Mouse (Mus musculus): ENCODE measurements at regions not wholly inside any gene's neighbourhood (a gene's known extent, or its start where the extent isn't known, plus 50 kb on each side); places are given as distances from the start of the nearest gene placed in this dataset.

GRCm38 (mm10) chr16:92930103-92930502, 104.2 kb upstream of the Runx1 start:
- 74% methylated on average over 4 of the region's 4 CpGs for WGBS
- Histone ChIP-seq H3K4me2 (no peak overlapping the region), H3K9me3 (no peaks in the 10 kb centered on the region), H3K36me3 (no peaks in the 10 kb centered on the region), H3K27me3 (peaks cover 16% of the 10 kb centered on the region), H3K4me1 (peaks cover 31% of the 10 kb centered on the region), H3K27ac (no peak overlapping the region), H3K4me3 (no peak overlapping the region), H3K9ac (no peak overlapping the region)
- no peak for ATAC-seq (ENCODE audit: insufficient number of reproducible peaks, insufficient read depth, low FRiP score, low TSS enrichment, low read depth)

- WGBS = 19% methylated on average over 7 of the region's 7 CpGs
- H3K27ac ChIP-seq = no peak overlapping the region
- no peak overlapping the region for H3K4me3 ChIP-seq
- no peaks in the 10 kb centered on the region for H3K36me3 ChIP-seq
- no peak overlapping the region for H3K9ac ChIP-seq
- peaks cover 31% of the 10 kb centered on the region for H3K4me1 ChIP-seq
- H3K4me2 ChIP-seq = peak overlapping the region; percentile 5; the same call in 1 of the 2 replicates
- H3K9me3 ChIP-seq = no peaks in the 10 kb centered on the region
- H3K27me3 ChIP-seq = peaks cover 16% of the 10 kb centered on the region
- peak; percentile 62; the same call in 1 of the 2 replicates for ATAC-seq (ENCODE audit: insufficient number of reproducible peaks, insufficient read depth, low FRiP score, low TSS enrichment, low read depth)
Observed at GRCm38 (mm10) chr16:92928201-92928600, 102.3 kb upstream of the Runx1 start.

GRCm38 (mm10) chr16:92927662-92928061, 101.7 kb upstream of the Runx1 start:
- no peak overlapping the region for H3K4me3 ChIP-seq
- H3K4me1 ChIP-seq = peaks cover 31% of the 10 kb centered on the region
- H3K36me3 ChIP-seq = no peaks in the 10 kb centered on the region
- peaks cover 16% of the 10 kb centered on the region for H3K27me3 ChIP-seq
- no peak overlapping the region for H3K9ac ChIP-seq
- WGBS = 14% methylated on average over 2 of the region's 2 CpGs
- H3K27ac ChIP-seq = no peak overlapping the region
- no peaks in the 10 kb centered on the region for H3K9me3 ChIP-seq
- peak overlapping the region; percentile 5; the same call in 1 of the 2 replicates for H3K4me2 ChIP-seq
- ATAC-seq (ENCODE audit: insufficient number of reproducible peaks, insufficient read depth, low FRiP score, low TSS enrichment, low read depth) = no peak

GRCm38 (mm10) chr16:92926853-92927252, 100.9 kb upstream of the Runx1 start:
- Histone ChIP-seq H3K4me3 (no peak overlapping the region), H3K27ac (no peak overlapping the region), H3K4me1 (peaks cover 32% of the 10 kb centered on the region), H3K4me2 (no peak overlapping the region), H3K9me3 (no peaks in the 10 kb centered on the region), H3K9ac (no peak overlapping the region), H3K27me3 (peaks cover 16% of the 10 kb centered on the region), H3K36me3 (no peaks in the 10 kb centered on the region)
- ATAC-seq (ENCODE audit: insufficient number of reproducible peaks, insufficient read depth, low FRiP score, low TSS enrichment, low read depth) = no peak
- 66% methylated on average over 5 of the region's 5 CpGs for WGBS

GRCm38 (mm10) chr16:92920947-92921346, 95.0 kb upstream of the Runx1 start:
- WGBS = 83% methylated on average over 4 of the region's 4 CpGs
- no peaks in the 10 kb centered on the region for H3K36me3 ChIP-seq
- peaks cover 4% of the 10 kb centered on the region; the same call in 1 of the 2 replicates for H3K27me3 ChIP-seq
- no peak overlapping the region for H3K4me2 ChIP-seq
- H3K4me1 ChIP-seq = peaks cover 10% of the 10 kb centered on the region; the same call in 1 of the 2 replicates
- H3K4me3 ChIP-seq = no peak overlapping the region
- no peaks in the 10 kb centered on the region for H3K9me3 ChIP-seq
- H3K9ac ChIP-seq = no peak overlapping the region
- ATAC-seq (ENCODE audit: insufficient number of reproducible peaks, insufficient read depth, low FRiP score, low TSS enrichment, low read depth) = no peak
- no peak overlapping the region for H3K27ac ChIP-seq

GRCm38 (mm10) chr16:92917356-92917755, 91.4 kb upstream of the Runx1 start:
- Histone ChIP-seq H3K27ac (no peak overlapping the region), H3K9me3 (no peaks in the 10 kb centered on the region), H3K4me3 (no peak overlapping the region), H3K27me3 (no peaks in the 10 kb centered on the region), H3K4me1 (peaks cover 10% of the 10 kb centered on the region; the same call in 1 of the 2 replicates), H3K36me3 (no peaks in the 10 kb centered on the region), H3K4me2 (no peak overlapping the region), H3K9ac (no peak overlapping the region)
- no peak for ATAC-seq (ENCODE audit: insufficient number of reproducible peaks, insufficient read depth, low FRiP score, low TSS enrichment, low read depth)
- WGBS = 53% methylated on average over 2 of the region's 2 CpGs

- ATAC-seq (ENCODE audit: insufficient number of reproducible peaks, insufficient read depth, low FRiP score, low TSS enrichment, low read depth) = no peak
- no peaks in the 10 kb centered on the region for H3K27me3 ChIP-seq
- no peaks in the 10 kb centered on the region for H3K36me3 ChIP-seq
- no peaks in the 10 kb centered on the region for H3K9me3 ChIP-seq
- H3K4me2 ChIP-seq = no peak overlapping the region
- WGBS = 49% methylated on average over 6 of the region's 6 CpGs
- H3K4me3 ChIP-seq = no peak overlapping the region
- no peak overlapping the region for H3K27ac ChIP-seq
- H3K4me1 ChIP-seq = no peaks in the 10 kb centered on the region
- no peak overlapping the region for H3K9ac ChIP-seq
Observed at GRCm38 (mm10) chr16:92915651-92916050, 89.7 kb upstream of the Runx1 start.

GRCm38 (mm10) chr16:92906873-92907272, 80.9 kb upstream of the Runx1 start:
- no peak overlapping the region for H3K4me2 ChIP-seq
- no peaks in the 10 kb centered on the region for H3K27me3 ChIP-seq
- 0 out of 2 replicates have a peak, but pooled peaks cover 6% of the 10 kb centered on the region for H3K4me1 ChIP-seq
- ATAC-seq (ENCODE audit: insufficient number of reproducible peaks, insufficient read depth, low FRiP score, low TSS enrichment, low read depth) = no peak
- whole genome bisulfite sequencing = 91% methylated on average over 4 of the region's 4 CpGs
- H3K4me3 ChIP-seq = no peak overlapping the region
- H3K27ac ChIP-seq = no peak overlapping the region
- H3K9ac ChIP-seq = 0 out of 2 replicates have a peak overlapping the region, but pooled peaks have one; percentile 3
- H3K36me3 ChIP-seq = no peaks in the 10 kb centered on the region
- no peaks in the 10 kb centered on the region for H3K9me3 ChIP-seq

GRCm38 (mm10) chr16:92905626-92906025, 79.7 kb upstream of the Runx1 start:
- 89% methylated on average over 6 of the region's 6 CpGs for WGBS
- Histone ChIP-seq H3K4me3 (no peak overlapping the region), H3K9me3 (no peaks in the 10 kb centered on the region), H3K27ac (no peak overlapping the region), H3K4me2 (no peak overlapping the region), H3K9ac (no peak overlapping the region), H3K36me3 (no peaks in the 10 kb centered on the region), H3K27me3 (no peaks in the 10 kb centered on the region), H3K4me1 (0 out of 2 replicates have a peak, but pooled peaks cover 6% of the 10 kb centered on the region)
- ATAC-seq (ENCODE audit: insufficient number of reproducible peaks, insufficient read depth, low FRiP score, low TSS enrichment, low read depth) = no peak

- H3K9ac ChIP-seq = no peak overlapping the region
- H3K4me2 ChIP-seq = no peak overlapping the region
- no peak for ATAC-seq (ENCODE audit: insufficient number of reproducible peaks, insufficient read depth, low FRiP score, low TSS enrichment, low read depth)
- H3K4me3 ChIP-seq = no peak overlapping the region
- no peaks in the 10 kb centered on the region for H3K36me3 ChIP-seq
- 67% methylated on average over 9 of the region's 9 CpGs for WGBS
- H3K4me1 ChIP-seq = peaks cover 15% of the 10 kb centered on the region
- no peak overlapping the region for H3K27ac ChIP-seq
- no peaks in the 10 kb centered on the region for H3K27me3 ChIP-seq
- H3K9me3 ChIP-seq = no peaks in the 10 kb centered on the region
Observed at GRCm38 (mm10) chr16:92903892-92904473, 78.0 kb upstream of the Runx1 start.

- Histone ChIP-seq H3K27ac (no peak overlapping the region), H3K9ac (no peak overlapping the region), H3K36me3 (no peaks in the 10 kb centered on the region), H3K4me1 (peaks cover 20% of the 10 kb centered on the region), H3K27me3 (no peaks in the 10 kb centered on the region), H3K4me2 (no peak overlapping the region), H3K9me3 (no peaks in the 10 kb centered on the region), H3K4me3 (no peak overlapping the region)
- WGBS = 90% methylated on average over 7 of the region's 7 CpGs
- no peak for ATAC-seq (ENCODE audit: insufficient number of reproducible peaks, insufficient read depth, low FRiP score, low TSS enrichment, low read depth)
Observed at GRCm38 (mm10) chr16:92903486-92903885, 77.5 kb upstream of the Runx1 start.

- no peak overlapping the region for H3K4me3 ChIP-seq
- no peaks in the 10 kb centered on the region for H3K27me3 ChIP-seq
- H3K4me2 ChIP-seq = no peak overlapping the region
- H3K9ac ChIP-seq = no peak overlapping the region
- H3K36me3 ChIP-seq = no peaks in the 10 kb centered on the region
- H3K4me1 ChIP-seq = peaks cover 26% of the 10 kb centered on the region
- no peak for ATAC-seq (ENCODE audit: insufficient number of reproducible peaks, insufficient read depth, low FRiP score, low TSS enrichment, low read depth)
- no peaks in the 10 kb centered on the region for H3K9me3 ChIP-seq
- 44% methylated on average over 1 of the region's 1 CpGs for WGBS
- H3K27ac ChIP-seq = no peak overlapping the region
Observed at GRCm38 (mm10) chr16:92899704-92900103, 73.8 kb upstream of the Runx1 start.
